Mouse (Mus musculus): Measurements from ENCODE around the gene Pigt.

Gene Pigt

DNA sequence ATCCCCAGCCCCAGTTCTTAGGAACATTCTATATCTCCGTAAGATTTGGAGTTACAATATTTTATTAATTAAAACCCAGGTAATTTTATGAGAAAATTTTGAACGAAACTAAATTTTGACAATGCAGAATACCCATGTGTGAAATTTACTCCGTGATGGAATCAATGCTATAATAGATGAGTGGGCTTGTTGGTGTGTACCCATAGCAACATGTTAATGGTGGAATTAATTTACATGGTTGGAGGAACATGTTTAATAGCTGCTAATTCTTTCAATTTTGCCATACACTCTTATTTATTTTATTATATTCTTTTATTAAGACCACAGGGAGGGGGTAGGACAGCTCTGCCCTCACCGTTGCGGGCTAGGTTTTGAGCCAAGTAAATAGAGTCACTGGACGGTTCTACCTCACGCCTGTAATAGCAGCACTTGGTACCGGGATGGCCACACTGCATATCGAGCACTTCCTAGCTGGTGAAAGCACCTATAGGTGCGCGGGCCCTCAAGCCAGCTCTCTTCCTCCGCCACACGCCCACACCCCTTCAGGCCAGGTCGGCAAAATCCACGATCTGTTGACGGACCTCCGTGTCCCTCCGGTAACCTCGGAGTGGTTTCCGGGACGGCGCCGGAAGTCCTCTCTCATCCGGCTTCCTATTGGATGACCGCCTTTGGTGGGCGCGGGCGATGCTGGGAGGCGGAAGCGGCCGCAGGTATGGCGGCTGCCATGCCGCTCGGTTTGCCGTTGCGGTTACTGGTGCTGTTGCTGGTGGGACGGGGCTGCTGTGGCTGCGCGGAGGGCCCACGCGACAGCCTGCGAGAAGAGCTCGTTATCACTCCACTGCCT, at the start of gene Pigt:
Gene Pigt (plus strand): TSS at position 674 of the 844 bp plus-strand sequence.
- DNase-seq, result peak; percentile 91 to 93

GRCm38 (mm10) chr2:164448140-164448539, 49.2 kb upstream of the Pigt start:
- DNase-seq, result peak in 1 of 2 experiments; percentile 49

- no peak for DNase-seq
Observed at GRCm38 (mm10) chr2:164448921-164449320, 48.4 kb upstream of the Pigt start.

DNA sequence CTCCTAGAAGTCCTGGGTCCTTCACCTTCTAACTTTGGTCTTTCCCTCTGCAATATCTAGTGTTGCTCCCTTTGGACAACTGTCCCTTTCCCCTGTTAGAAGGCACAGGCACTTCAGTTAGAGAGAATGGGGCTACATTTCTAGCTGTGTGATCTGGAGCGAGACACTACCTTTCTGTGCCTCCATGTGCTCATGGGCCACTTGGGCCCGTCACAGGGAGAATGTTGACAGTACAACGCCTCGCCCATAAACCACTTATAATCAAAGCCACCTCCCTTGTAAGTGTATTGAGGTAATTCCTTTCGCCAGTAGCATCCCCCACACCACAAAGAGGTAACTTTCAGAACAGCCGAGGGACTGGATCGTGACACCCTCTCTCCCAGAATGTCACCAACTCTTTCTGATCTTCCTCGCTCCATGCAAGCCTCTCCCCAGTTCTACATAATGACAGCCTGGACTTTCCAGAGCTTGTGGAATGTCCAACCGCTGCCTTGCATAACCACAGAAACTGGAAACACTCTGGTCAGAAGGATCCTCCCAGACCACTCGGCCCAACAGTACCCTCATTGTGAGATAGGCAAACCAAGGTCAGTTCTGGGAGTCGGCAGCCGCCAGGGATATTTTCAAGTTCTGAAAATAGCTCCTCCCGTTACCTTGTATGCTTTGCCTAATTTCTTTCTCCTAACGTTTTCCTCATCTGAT, 47.8 kb upstream of the Pigt start:
- DNase-seq, result no peak

DNA sequence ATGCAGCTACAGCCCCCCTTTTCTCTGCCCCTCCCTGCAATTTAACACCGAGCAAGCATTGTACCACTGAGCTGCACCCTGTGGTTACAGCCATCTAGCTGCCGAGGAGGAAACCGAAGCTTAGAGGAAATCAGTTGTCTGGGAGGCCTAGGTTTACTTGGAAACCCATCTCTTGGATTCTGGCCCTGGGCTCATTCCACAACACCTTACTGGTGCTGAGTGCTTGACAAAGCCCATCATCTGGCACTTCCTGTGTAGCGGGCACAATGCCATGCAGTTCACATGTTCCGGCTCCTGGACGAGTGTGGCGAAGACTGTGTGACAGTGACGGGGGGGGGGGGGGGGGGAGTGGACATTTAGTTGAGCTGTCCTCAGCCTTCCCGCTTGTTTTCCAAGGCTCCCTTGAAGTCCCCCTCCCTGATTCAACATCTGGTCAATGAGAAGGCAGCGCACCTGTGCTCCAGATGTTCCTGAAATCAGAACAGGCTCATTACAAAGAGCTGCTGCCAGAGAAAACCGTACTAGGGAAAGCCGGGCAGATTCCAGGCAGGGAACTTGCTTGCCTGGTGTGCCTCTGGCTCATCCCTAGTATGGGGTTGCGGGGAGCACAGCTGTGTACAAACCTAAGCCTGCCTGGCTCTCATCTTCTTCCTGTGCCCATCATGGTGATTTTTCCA, 45.2 kb upstream of the Pigt start:
- DNase-seq, result peak in 1 of 2 experiments; percentile 55

DNA sequence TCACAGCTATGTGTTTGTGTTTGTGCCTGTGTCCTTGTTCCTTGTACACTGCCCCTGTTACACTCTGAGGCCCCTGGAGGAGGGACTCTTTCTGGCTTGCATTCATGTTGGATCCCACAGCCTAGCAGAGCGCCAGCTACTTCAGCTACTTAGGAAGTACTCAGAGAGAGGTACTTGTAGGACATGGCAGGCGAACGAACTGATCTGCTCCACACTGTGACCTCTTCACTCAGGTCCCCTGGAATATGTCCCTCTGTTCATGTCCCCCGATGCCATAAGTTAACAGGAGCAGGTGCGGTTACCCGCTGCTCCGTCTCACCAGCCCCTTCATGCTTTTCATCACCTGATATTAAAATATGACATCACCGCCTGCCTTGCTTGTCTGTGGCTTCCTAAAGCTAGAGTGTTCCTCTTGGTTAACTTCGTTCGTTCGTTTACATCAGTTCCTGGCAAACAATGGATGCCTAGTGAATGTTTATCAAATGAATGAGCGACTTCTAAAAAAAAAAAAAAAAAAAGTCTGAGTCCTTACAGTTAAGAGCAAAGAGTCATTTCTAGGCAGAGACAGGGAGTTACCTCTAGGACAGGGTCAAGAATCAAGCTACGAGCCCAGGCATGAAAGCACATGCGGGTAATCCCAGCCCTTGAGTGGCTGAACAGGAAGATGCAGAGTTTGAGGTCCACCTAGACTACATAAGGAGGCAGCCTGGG, 44.1 kb upstream of the Pigt start:
- peak in 1 of 2 experiments; percentile 57 for DNase-seq

DNA sequence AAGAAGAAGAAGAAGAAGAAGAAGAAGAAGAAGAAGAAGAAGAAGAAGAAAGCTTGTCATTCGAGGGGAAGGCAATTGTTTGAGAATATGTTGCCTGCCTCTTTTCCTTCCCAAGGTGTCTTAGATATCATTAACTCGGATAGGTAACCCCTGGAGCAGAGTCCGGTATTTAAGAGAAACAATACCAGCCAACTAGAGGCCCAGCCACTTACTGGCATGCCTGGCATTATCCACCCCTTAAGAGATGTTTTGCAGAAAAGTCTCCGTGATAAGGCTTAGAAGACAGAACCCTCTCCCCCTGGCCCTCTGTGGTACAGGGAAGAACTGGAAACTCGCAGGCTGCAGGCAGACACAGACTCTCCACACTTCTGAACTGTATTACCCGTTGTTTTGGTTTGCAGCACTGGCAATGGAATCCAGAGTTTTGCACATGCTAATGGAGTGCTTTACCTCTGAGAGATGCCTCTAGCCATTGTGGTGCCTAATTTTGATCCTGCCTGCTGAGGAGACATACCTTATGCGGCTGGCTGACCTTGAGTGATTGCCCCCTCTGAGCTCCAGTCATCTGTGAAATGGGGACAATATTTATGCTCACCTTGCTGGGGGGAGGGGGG, 43.3 kb upstream of the Pigt start:
- peak; percentile 55 to 56 for DNase-seq

DNA sequence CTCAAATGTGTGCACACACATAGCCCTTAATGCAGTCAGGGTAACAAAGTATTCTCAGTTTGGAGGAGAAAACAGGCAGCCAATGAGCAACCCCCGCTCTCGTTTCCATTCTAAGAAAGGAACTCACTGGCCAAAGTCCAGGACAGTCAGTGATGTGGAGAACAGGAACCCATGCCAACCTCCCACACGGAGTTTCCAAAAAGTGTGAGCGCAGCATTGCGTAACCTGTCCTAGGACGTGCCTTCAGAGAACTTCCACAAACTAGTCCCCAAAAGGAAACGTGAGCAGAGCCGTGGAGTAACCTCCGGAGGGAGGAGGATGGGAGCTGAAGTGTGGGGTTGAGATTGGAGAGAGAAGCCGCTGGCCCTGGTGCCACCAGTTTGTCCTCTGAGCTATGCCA, 42.5 kb upstream of the Pigt start:
- peak; percentile 91 to 97 for DNase-seq

DNA sequence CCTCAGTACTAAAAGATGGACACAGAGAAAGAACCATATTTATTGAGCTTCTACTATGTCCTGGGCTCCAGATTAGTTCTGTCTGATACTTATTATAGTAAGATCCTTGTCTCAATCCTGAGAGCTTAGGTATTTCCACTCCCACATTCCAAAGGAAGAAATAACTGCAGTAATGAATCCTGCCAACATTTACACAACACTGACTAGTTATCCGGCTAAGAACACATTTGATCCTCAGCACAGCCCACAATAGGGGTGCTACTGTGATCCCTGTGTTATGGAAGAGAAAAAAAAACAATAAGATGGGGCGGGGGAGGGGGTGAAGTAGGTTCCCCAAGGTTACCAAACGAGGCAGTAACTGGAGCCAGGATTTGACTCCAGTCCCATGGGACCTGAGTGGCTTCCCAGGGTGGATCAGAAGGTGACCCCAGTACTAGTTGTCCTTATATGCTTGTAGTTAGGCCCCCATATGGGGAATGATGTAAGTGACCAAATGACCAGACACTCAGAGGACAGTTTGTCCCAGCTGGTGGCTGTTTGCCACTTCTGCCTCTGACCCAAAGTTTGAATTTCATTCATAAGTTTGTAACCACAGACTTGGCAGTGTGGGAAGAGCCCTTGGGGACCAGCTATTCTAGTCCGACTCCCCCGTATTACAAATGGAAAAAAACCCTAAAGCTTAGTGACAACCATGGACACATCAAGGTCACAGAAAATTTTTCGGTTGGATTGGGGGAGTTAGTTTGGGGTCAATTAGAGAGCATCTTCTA, 41.7 kb upstream of the Pigt start:
- DNase-seq, result peak; percentile 45 to 62

DNA sequence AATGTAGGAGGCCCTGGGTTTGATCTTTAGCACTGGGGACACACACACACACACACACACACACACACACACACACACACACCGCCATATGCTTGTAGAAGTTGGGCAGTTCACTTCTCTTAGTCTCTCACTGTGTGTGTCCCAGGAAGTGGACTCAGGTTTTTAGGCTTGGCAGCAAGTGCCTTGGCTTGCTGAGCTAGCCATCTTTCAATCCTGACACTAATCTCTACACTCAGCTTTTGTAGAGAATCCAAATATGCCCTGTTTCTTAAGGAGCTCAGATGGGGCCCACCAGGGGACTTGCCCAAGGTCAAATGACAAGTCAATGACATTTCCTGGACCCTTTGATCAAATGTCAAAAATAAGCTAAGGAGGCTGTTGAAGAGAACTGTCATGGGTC, 40.9 kb upstream of the Pigt start:
- no peak for DNase-seq

GRCm38 (mm10) chr2:164456864-164457300, 40.4 kb upstream of the Pigt start, which contains the start of gene Sys1:
TSS of gene Sys1 (plus strand) at chr2:164456964.
- peak; percentile 42 to 68 for DNase-seq

DNA sequence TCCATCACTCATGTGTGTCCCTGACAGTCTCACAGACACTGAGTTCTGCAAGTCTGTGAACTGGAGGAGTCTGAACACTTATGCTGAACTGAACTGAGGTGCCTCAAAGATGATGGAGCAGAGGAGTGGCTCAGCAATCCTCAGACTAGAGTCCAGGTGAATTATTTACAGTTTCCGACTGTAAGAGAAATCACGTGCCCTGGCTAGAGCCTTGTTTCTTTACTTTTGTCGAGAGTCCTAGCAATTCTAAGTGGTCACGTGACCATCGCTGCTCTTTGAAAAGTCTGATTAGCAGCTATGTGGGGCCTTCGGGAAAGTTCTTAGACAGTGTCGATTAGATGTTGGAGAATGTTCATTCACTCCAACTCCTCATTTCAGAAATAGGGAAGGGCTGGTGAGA, 39.4 kb upstream of the Pigt start:
- peak; percentile 73 to 90 for DNase-seq

DNA sequence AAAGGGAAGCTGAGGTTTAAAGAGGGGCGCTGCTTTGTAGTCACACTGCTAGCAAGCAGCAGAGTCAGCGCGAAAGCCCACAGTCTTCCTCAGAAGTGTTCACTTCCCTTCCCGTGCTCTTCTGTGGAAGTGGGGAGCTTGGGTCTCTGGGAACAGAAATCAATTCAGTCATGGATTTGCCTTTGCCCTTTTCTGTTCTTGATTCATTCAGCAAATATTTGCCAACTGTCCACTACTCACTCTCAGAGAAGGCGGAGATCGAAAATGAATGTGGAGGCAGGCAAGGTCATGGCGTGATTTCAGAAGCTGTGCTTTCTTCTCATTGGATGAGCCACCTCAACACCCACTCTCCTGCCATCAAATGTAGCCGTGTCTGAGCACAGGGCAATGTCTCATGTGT, 38.8 kb upstream of the Pigt start:
- peak; percentile 30 to 56 for DNase-seq

DNA sequence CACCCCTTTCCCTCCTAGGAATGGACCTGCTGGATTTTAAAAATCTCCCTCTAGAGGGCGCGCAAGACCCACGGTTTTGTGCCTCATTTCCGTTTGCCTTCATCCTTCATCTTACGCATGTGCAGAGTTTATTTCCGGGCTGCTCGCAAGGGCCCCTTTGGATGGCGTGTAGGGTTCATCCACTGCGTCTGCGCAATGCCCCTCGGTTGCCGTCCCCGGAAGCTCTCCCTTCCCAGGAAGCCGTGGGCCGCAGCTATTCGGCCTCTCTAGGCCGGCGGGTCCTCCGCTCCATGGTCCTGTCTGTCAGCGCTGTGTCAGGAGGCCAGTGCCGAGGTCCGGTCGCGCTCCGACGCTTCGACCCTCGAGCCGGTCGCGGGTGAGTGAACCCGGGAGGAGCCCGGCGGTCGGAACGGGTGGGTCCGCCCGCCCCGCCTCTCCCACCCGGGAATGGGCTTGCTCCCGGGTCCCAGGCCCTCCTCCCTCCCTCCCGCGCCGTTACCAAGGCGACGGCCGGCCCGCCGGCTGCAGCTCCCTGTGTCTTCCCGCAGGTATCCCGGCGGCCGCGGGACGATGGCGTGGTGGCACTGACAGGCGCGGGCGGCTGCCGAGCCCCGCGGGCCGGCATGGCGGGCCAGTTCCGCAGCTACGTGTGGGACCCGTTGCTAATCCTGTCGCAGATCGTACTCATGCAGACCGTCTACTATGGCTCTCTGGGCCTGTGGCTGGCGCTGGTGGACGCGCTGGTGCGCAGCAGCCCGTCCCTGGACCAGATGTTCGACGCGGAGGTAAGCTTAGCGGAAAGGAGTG, 36.4 kb upstream of the Pigt start, which contains the start of gene Gm20458:
Gene Gm20458 (plus strand): TSS at position 223 of the 807 bp plus-strand sequence.
- DNase-seq, result peak; percentile 96 to 98

DNA sequence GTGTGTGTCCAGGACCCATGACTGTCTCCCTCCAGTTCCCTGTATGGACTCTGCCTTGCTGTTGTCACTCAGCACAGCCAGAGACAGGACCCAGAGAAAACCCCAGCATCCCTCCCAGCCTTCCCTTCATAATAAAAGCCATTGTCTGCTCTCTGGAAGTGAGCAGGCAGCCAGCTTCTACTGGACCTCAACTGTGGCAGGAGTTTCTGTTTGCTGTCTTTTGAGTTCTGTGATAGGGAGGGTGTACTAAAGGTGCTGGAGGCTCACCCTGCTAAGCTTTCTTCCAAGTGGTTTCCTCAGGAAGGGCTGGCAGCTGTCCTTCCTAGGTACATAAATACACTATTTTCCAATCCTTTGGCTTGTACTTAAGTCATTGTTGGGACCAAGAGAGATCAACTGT, 32.2 kb upstream of the Pigt start:
- DNase-seq, result no peak

DNA sequence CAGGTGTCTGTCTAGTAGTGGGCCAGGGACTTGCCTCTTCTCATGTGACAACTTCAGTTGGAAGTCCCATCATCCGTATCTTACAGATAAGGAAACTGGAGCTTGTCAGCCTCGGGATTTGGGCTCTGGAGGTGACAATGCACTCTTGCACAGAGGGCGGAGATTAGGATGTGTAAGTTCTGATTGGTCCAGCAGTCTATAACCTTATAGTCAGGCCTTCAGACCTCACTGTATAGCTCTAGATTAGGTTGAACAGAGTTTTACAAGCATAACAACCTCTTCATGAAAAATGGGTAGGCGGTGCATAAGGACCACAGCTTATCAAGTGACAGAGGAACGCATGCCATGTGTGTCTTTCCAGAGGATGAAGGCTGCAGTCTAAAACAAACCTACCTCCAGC, 30.5 kb upstream of the Pigt start:
- DNase-seq, result no peak

DNA sequence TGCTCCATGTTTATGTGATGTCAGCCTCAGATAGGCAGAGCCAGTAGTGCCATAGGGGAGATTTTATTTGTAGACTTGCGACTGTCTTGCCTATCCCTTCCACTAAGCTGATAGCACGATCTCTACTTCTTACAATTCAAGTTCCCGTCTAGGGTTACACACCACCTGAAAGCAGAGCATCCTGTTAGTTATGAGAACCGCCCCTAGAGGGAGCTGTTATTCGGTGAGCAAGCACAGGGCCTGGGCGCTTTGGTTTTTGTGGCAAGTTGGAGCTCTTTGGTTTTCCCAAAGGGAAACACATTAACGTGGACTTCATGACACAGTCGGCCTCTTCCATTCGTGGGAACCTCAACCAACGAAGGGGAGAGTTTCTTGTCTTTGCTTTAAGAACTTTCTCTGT, 27.1 kb upstream of the Pigt start:
- peak; percentile 80 to 87 for DNase-seq

DNA sequence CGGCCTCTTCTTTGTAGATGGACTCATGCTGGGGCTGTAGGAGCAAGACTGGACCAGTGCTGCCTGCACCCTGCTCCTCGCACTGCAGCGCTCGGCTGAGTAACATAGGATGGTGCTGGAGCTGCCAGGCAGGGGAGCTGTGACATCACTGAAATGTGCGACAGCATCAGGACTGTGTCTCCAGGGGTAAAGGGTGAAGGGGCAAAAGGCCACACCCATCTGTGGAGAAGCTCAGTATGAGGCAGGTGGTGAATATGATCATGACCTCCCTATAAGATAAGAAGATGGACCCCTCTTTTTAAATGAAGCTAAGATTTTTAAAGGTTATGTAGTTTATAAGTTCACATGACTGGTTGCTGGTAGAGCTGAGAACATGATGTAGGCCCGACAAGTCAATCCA, 23.7 kb upstream of the Pigt start, which contains the start of gene Trp53tg5:
Gene Trp53tg5 (minus strand): TSS at position 101 of the 400 bp plus-strand sequence.
- no peak for DNase-seq

GRCm38 (mm10) chr2:164485681-164486257, 11.6 kb upstream of the Pigt start, which contains the start of gene Dbndd2:
TSS of gene Dbndd2 (plus strand) at chr2:164486106.
- DNase-seq, result peak; percentile 81 to 86
